Mouse (Mus musculus) midbrain, embryonic 11.5 days (tissue): Measurements from ENCODE around the gene Cep152. TPM values are rescaled to one million over a fixed set of nuclear protein-coding genes. Genes with fewer than 3 reads are reported as not detected.

ENCODE experiments used
- ATAC-seq: fragments of 200-750 bp; cut with Nextera tagmentation; 2 replicates; pipeline ENCODE4 v1.8.0; 2017; ENCODE audit warnings: moderate TSS enrichment, moderate library complexity; ENCODE audit not compliant: low FRiP score
- DNase-seq: peaks from one replicate; pipeline ENCODE4 v3.0.0; 2015; ENCODE audit warnings: low spot score; ENCODE audit errors: missing footprints
- H3K27ac ChIP-seq: fragments of 300-500 bp; sonication (generic); 2 replicates; pipeline ENCODE4 v1.5.1; 2014; ENCODE audit warnings: low read depth, low read length
- H3K27me3 ChIP-seq: fragments of 300-500 bp; sonication (generic); 2 replicates; pipeline ENCODE4 v1.6.1; 2014; ENCODE audit warnings: mild to moderate bottlenecking, low read length, moderate library complexity, mixed read lengths; ENCODE audit not compliant: control insufficient read depth, insufficient read depth
- H3K36me3 ChIP-seq: fragments of 300-500 bp; sonication (generic); 2 replicates; pipeline ENCODE4 v1.6.1; 2014; ENCODE audit warnings: mild to moderate bottlenecking, low read length, moderate library complexity, mixed read lengths; ENCODE audit not compliant: control insufficient read depth, insufficient read depth
- H3K4me1 ChIP-seq: fragments of 300-500 bp; sonication (generic); 2 replicates; pipeline ENCODE4 v1.6.1; 2014; ENCODE audit warnings: low read length; ENCODE audit not compliant: control insufficient read depth, insufficient read depth
- H3K4me2 ChIP-seq: fragments of 300-500 bp; sonication (generic); 2 replicates; pipeline ENCODE4 v1.6.1; 2014; ENCODE audit warnings: mild to moderate bottlenecking, moderate library complexity
- H3K4me3 ChIP-seq: fragments of 300-500 bp; sonication (generic); 2 replicates; pipeline ENCODE4 v1.5.1; 2014; ENCODE audit warnings: low read depth, low read length
- H3K9ac ChIP-seq: fragments of 300-500 bp; sonication (generic); 2 replicates; pipeline ENCODE4 v1.6.1; 2014; ENCODE audit warnings: low read length
- H3K9me3 ChIP-seq: fragments of 300-500 bp; sonication (generic); 2 replicates; pipeline ENCODE4 v1.6.1; 2016; ENCODE audit warnings: low read length; ENCODE audit not compliant: control insufficient read depth
- WGBS: fragments of 180-500 bp; shearing (Covaris S2); extraction: QIAGEN DNeasy Blood & Tissue Kit; methylation state at CpG from one replicate; pipeline ENCODE4 v1.1.7; 2014; 5-methylcytosine and 5-hydroxymethylcytosine counted together
- polyA plus RNA-seq: library from polyadenylated mRNA; unstranded; fragments of >200 nt; fragmentation: Nextera tagmentation; extraction: Ambion mirVana; gene quantifications from 2 replicates; pipeline ENCODE4 v1.2.1, GENCODE M21; 2014

Gene Cep152
- polyA plus RNA-seq, result 7.3 and 8.2 TPM in 2 replicates

DNA sequence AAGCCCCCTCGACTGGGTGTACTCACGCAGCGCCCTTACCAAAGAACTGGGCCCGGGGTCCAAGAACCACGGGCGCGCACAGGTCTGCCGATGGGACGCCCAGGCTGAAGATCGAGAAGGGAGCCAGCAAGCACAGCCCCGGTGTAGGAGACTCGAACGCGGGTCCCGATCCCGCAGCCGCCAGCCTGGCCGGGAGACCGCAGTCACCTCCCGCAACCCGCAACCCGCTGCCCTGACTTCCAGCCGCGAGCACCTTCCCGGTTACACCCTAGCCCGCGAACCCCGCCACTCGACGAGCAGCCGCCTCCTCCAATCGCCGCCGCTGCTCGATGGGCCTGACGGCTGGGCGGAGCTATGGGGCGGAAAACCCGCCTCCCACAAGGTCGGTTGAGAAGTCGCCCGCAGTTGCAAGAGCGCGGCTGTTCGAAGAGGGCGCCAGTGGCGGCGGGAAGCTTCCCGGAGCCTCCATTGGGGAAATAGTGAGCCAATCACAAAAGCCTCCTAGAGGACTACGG is at the start of gene Cep152:
TSS of gene Cep152 (minus strand) at position 277 of the 515 bp plus-strand sequence.
- H3K27me3 ChIP-seq, result no peaks in the 10 kb centered on the region
- H3K27ac ChIP-seq, result no peak within 1 kb of the TSS; the same call in 1 of the 2 replicates
- DNase-seq, result peak; percentile 99
- H3K9me3 ChIP-seq, result no peaks in the 10 kb centered on the region
- under 1% methylated on average over 50 of the region's 50 CpGs for WGBS
- H3K4me3 ChIP-seq, result peak within 1 kb of the TSS; percentile 78
- ATAC-seq, result peak; percentile 99
- no peaks in the 10 kb centered on the region for H3K36me3 ChIP-seq
- peaks cover 16% of the 10 kb centered on the region for H3K4me1 ChIP-seq
- peak within 1 kb of the TSS; percentile 80 for H3K9ac ChIP-seq
- peak within 1 kb of the TSS; percentile 57 for H3K4me2 ChIP-seq

DNA sequence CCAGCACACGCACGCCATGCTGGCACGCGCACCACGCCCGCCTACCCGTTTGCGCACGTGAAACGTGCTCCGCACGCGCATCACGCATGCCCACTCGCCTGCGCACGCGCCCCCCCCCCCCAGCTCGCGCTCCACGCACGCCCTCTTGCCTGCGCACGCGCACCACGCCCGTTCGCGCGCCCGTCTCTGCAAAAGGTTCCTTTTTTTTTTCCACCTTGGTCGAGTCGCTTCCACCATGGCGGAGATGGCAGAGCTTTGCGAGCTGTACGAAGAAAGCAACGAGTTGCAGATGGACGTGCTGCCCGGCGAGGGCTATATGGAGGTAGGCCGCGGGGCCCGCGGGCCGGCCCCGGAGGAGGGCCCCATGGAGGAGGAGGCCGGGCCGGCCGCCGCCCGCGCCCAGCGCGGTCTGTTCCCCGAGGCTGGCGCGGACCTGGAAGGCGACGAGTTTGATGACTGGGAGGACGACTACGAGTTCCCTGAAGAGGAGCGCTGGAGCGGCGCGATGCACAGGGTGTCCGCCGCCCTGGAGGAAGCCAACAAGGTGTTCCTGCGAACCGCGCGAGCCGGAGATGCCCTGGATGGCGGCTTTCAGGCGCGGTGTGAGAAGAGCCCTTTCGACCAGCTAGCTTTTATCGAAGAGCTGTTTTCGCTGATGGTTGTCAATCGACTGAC is 48.2 kb upstream of the Cep152 start, which contains the start of gene Eid1:
TSS of gene Eid1 (plus strand) at position 139 of the 675 bp plus-strand sequence.
- ATAC-seq (peak; percentile 93), DNase-seq (peak; percentile 98)
- Histone ChIP-seq H3K9me3 (no peaks in the 10 kb centered on the region), H3K4me1 (peaks cover 5% of the 10 kb centered on the region; the same call in 1 of the 2 replicates), H3K4me3 (peak within 1 kb of the TSS; percentile 82), H3K36me3 (no peaks in the 10 kb centered on the region), H3K9ac (peak within 1 kb of the TSS; percentile 95), H3K4me2 (peak within 1 kb of the TSS; percentile 69), H3K27me3 (no peaks in the 10 kb centered on the region), H3K27ac (peak within 1 kb of the TSS; percentile 82)
- WGBS, result under 1% methylated on average over 62 of the region's 79 CpGs

DNA sequence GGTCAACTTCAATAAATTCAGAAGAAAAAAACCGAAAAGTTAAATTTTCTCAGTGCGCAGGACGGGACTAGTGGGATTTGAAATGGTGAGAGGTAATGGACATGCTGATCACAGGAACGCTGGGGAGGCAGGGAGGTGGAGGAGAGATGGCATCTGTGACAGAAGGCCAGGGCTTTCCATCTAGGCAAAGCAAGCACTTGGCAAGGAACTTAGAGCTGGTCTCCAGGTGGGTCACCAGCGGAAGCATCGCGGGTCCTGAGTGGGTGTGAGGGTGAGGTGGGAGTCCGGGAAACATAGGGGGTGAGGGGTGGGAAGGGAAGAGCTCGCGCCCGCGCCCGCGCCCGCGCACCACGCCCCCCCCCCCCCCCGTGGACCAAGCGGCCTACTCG is 47.6 kb upstream of the Cep152 start:
- ATAC-seq, result no peak; the same call in 1 of the 2 replicates
- no peak for DNase-seq
- Histone ChIP-seq H3K4me2 (peak overlapping the region; percentile 69), H3K27ac (no peak overlapping the region), H3K27me3 (no peaks in the 10 kb centered on the region), H3K4me3 (peak overlapping the region; percentile 82), H3K36me3 (no peaks in the 10 kb centered on the region), H3K9me3 (no peaks in the 10 kb centered on the region), H3K9ac (peak overlapping the region; percentile 95), H3K4me1 (peaks cover 5% of the 10 kb centered on the region; the same call in 1 of the 2 replicates)
- WGBS, result 33% methylated on average over 7 of the region's 20 CpGs

DNA sequence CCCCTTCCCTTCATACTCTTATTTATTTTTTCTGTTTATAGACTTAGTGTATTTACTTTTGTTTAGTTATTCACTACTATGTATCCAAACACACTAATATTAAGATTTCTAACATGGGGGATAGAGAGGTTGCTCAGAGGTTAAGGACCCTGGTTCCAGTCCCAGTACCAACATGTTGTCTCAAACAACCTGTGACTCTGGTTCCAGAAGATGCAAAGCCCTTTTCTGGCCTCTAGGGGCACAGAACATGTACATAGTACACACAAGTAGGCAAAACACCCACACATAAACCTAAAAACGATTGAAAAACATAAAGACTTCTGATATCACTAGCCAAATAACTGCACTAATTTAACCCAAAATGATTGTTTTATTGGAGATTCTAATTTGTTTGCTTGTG is 45.9 kb upstream of the Cep152 start:
- ATAC-seq, result no peak
- Histone ChIP-seq H3K9me3 (no peaks in the 10 kb centered on the region), H3K36me3 (no peaks in the 10 kb centered on the region), H3K27me3 (no peaks in the 10 kb centered on the region), H3K4me2 (no peak overlapping the region), H3K4me3 (no peak overlapping the region), H3K9ac (no peak overlapping the region), H3K27ac (no peak overlapping the region), H3K4me1 (peaks cover 5% of the 10 kb centered on the region; the same call in 1 of the 2 replicates)
- DNase-seq, result no peak
- 65% methylated on average over 1 of the region's 1 CpGs for WGBS

DNA sequence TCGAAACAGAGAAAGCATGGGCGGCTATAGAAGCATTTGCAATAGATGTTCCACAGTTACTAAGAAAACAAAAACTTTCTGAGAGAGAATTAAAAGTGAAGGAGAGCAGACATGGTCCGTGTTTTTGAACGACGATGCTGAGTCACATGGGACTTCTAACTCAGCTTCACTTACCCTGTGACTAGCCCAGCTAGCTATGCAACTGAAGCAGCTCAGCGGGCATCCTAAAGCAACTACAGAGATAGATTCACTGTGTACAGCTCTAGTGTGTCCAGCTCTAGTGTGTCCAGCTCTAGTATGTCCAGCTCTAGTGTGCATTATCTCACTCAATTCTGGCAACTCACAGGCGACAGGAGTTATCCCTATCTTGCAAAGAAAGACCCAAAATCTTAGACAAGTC is 42.8 kb upstream of the Cep152 start:
- no peak for ATAC-seq
- 89% methylated on average over 7 of the region's 7 CpGs for WGBS
- Histone ChIP-seq H3K4me1 (no peaks in the 10 kb centered on the region; the same call in 1 of the 2 replicates), H3K27me3 (no peaks in the 10 kb centered on the region), H3K4me2 (no peak overlapping the region), H3K36me3 (no peaks in the 10 kb centered on the region), H3K4me3 (no peak overlapping the region), H3K9ac (no peak overlapping the region), H3K9me3 (no peaks in the 10 kb centered on the region), H3K27ac (no peak overlapping the region)
- DNase-seq, result no peak

DNA sequence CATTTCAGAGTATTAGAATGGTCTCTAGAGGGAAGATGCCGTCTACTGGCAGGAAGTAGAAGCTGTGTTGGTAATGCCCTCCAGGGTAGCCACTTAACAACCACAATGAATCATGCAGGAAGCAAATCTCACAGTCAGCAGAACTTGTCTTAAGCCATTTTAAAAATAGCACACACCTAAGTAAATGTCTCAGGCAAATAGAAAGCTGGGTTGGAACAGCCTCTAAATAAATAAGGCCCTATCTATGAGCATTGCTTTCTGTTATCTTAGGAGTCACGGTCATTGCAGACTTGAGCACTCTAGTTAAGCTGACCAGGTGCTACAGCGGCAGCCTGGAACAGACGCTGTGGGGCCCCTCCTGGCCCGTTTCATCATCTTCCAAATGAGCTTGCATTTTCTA is 42.3 kb upstream of the Cep152 start:
- H3K4me1 ChIP-seq, result no peaks in the 10 kb centered on the region
- no peak overlapping the region for H3K4me3 ChIP-seq
- ATAC-seq (no peak), DNase-seq (no peak)
- H3K27ac ChIP-seq, result no peak overlapping the region
- H3K27me3 ChIP-seq, result no peaks in the 10 kb centered on the region
- no peak overlapping the region for H3K4me2 ChIP-seq
- no peaks in the 10 kb centered on the region for H3K36me3 ChIP-seq
- 76% methylated on average over 5 of the region's 5 CpGs for WGBS
- no peak overlapping the region for H3K9ac ChIP-seq
- no peaks in the 10 kb centered on the region for H3K9me3 ChIP-seq

DNA sequence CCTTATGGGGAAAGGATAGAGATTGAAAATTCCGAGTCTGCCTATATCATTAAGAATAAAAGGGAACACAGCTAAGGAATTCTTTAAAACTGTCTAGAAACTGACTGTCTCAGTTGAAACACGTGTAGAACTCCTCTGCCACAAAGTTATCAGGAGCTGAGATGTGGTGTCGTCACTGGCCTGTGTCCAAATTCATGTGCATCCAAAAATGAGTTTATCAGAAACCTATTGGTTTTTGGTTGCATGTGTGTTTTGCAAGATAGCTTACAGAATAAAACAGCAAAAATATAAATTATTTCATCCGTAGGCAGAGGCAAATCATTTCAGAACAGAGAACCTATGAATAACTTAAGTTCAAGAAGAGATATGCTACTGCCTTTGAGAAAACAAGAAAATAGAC is 41.8 kb upstream of the Cep152 start:
- Histone ChIP-seq H3K27me3 (no peaks in the 10 kb centered on the region), H3K27ac (no peak overlapping the region), H3K36me3 (no peaks in the 10 kb centered on the region), H3K9me3 (no peaks in the 10 kb centered on the region), H3K4me2 (no peak overlapping the region), H3K9ac (no peak overlapping the region), H3K4me3 (no peak overlapping the region), H3K4me1 (no peaks in the 10 kb centered on the region)
- DNase-seq (no peak), ATAC-seq (no peak)
- 82% methylated on average over 4 of the region's 4 CpGs for WGBS

DNA sequence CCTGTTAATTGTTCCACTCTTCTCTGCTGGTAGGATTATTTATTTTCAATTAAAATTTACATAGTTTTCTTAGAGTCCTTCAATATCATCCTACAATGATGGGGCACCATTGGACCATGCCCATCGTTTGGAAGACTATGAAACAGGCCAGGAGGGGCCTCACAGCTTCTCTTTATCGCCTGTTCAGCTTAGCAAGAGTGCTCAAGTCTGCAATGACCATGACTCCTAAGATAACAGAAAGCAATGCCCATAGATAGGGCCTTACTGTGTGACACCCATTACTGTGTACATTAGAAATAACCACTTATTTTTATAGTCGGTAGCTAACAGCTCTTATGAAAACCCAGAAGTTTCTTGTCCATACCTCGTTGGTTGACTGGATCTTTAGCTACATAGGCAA is 41.0 kb upstream of the Cep152 start:
- Histone ChIP-seq H3K4me1 (no peaks in the 10 kb centered on the region), H3K4me3 (no peak overlapping the region), H3K27me3 (no peaks in the 10 kb centered on the region), H3K9ac (no peak overlapping the region), H3K36me3 (no peaks in the 10 kb centered on the region), H3K9me3 (no peaks in the 10 kb centered on the region), H3K4me2 (no peak overlapping the region), H3K27ac (no peak overlapping the region)
- 81% methylated on average over 4 of the region's 4 CpGs for WGBS
- ATAC-seq, result no peak
- DNase-seq, result no peak

DNA sequence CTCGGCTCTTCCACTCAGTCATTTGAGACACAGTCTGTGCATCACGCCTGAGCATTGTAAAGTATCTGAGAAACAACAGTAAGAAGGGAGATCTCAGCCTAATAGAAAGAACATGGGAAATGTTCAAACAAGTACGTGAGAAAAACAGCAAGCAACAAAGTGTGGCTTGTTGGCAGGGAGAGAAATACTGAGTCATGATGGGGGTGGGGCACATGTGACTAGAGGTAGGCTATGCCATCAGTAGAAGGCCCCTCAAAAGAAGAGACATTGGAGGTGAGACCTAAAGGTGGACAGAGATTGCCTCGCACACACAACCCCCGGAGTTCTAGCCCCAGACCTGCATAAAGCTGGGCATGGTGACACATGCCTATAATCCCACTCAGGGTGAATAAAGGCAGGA is 40.3 kb upstream of the Cep152 start:
- WGBS, result 91% methylated on average over 5 of the region's 5 CpGs
- Histone ChIP-seq H3K36me3 (no peaks in the 10 kb centered on the region), H3K27me3 (no peaks in the 10 kb centered on the region), H3K4me2 (no peak overlapping the region), H3K9me3 (no peaks in the 10 kb centered on the region), H3K4me3 (no peak overlapping the region), H3K9ac (no peak overlapping the region), H3K4me1 (no peaks in the 10 kb centered on the region), H3K27ac (no peak overlapping the region)
- ATAC-seq, result no peak
- DNase-seq, result no peak
